18 mouse cellular contexts compared by ENCODE assay signal in genomic region chr6:82125134-82125533, GRCm38 (mm10).
DNase-seq lines count a peak whose midpoint lies in the region; ATAC-seq and TF ChIP-seq lines count a peak whose summit lies in the region.
"Had no signal": no experiment of that assay in that cellular context is flagged by ENCODE, and none has a peak within 500 bp of the region (broad histone marks: within the 10 kb centered on the region; RNA-seq: fewer than 3 reads in every experiment).

No protein-coding gene starts in this region.

- DNase-seq in frontal cortex, postnatal 25 days (ENCODE audit: low spot score in 2 of 2) = no peak
- DNase-seq in urinary bladder, postnatal 25 days (ENCODE audit: low spot score) = peak; percentile 14
- no peak for DNase-seq in urinary bladder, postnatal 4 days (ENCODE audit: low spot score in 2 of 2)
- peak; percentile 22 to 38 for DNase-seq in urinary bladder, postnatal 36 days (ENCODE audit: low spot score in 2 of 2)
- DNase-seq in gastrocnemius, postnatal 25 days = no peak
- DNase-seq in ovary, postnatal 36 days (ENCODE audit: low spot score) = no peak
- DNase-seq: cerebellum, adult 2 months; forebrain, postnatal 0 days; gastrocnemius, postnatal 36 days; kidney, adult 8-10 months; lung, adult 2 months; thymus, postnatal 36 days had no signal

- peak; percentile 79 for ATAC-seq in frontal cortex, adult (ENCODE audit: low TSS enrichment)
- ATAC-seq: forebrain, postnatal 0 days had no signal

- no peak for TF ChIP-seq CTCF in embryonic fibroblast, embryonic 13.5 days (IDR thresholded peaks at IDR 0.05; ENCODE audit: borderline replicate concordance, insufficient read depth, low read length)

- TF ChIP-seq POLR2A in embryonic fibroblast, embryonic 13.5 days (IDR thresholded peaks at IDR 0.05; ENCODE audit: low read depth, low read length) = no peak

- peak overlapping the region; percentile 43; the same call in 1 of the 2 replicates for H3K27ac ChIP-seq in embryonic fibroblast, embryonic 13.5 days (ENCODE audit: insufficient read depth, low read length)
- H3K27ac ChIP-seq: heart, embryonic 13.5 days; hindbrain, embryonic 12.5 days; limb, embryonic 15.5 days had no signal

- no peak overlapping the region for H3K4me3 ChIP-seq in embryonic fibroblast, embryonic 13.5 days (ENCODE audit: insufficient read depth, low read length)
- H3K4me3 ChIP-seq: heart, embryonic 13.5 days; hindbrain, embryonic 12.5 days; limb, embryonic 15.5 days; megakaryocyte, embryonic 14.5 days had no signal

- H3K4me1 ChIP-seq in embryonic fibroblast, embryonic 13.5 days (ENCODE audit: control insufficient read depth, insufficient read depth, low read length) = peaks cover 6% of the 10 kb centered on the region
- H3K4me1 ChIP-seq: heart, embryonic 13.5 days; limb, embryonic 15.5 days had no signal

Comparison
In these comparisons a context has a peak if more than half of its experiments do, and no peak if none do; other contexts are left out.
1. DNase-seq: peak in urinary bladder, postnatal 25 days (single experiment) and urinary bladder, postnatal 36 days (2 of 2); none in frontal cortex, postnatal 25 days (0 of 2), urinary bladder, postnatal 4 days (0 of 2), gastrocnemius, postnatal 25 days (single experiment) and ovary, postnatal 36 days (single experiment).